Mouse (Mus musculus): ENCODE results near the gene St5. TPM values are rescaled to one million over a fixed set of nuclear protein-coding genes. Genes with fewer than 3 reads are reported as not detected.

The St5 gene
- polyA plus RNA-seq, 1 experiment: 123 TPM

DNA sequence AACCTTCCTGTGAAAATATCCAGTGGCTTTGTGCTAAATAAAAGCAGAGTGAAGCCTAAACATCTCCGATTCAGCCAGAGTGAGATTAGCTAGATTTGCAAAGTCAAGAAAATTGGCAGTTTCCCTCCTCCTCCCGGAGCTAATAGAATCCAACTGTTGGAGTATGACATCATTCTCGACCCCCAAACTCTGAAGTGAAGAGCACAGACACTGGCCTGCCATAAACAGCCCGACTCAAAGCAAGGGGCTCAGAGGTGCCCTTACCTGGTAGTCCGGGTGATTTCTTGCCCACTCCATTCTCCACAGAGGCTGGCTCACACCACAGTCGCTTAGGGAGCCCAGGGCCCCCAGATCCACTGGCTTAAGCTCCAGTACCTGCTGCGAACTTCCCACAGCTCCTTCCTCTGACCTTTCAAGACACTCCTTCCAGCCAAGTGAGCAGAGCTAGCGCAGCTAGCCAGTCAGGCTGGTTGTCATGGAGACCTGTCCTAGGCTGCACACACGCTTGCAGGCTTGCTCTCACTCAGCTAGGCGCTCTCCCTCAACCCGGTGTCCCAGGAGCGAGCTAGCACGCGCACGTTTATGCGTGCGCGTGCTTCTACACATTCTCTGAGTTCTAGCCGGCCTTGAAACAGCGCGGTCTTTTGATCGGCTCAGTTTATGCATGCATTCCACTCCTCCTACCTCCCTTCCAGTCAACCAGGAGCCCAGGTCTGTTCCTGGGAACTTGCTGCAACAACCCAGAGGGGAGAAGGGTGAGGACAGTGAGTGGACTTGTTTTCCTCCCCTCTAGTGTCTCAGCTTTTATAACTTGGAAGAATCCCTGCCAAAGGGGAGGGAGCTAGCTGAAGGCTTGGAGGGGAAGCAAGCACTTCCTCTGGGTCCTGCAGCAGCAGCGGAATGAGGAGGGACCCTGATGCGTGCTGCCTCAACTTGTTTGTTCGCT lies 87.1 kb downstream of the St5 start:
- TF ChIP-seq POLR2A (IDR thresholded peaks at IDR 0.05; ENCODE audit: borderline replicate concordance, extremely low read depth, low read depth, low read length) (peak; percentile 71; the same call in 1 of the 2 replicates), CTCF (IDR thresholded peaks at IDR 0.05; ENCODE audit: insufficient read depth, low read length) (no peak)
- peaks cover 25% of the 10 kb centered on the region for H3K4me1 ChIP-seq (ENCODE audit: control insufficient read depth, insufficient read depth, low read length)
- peak; percentile 62 for DNase-seq
- 4% methylated on average over 25 of the region's 25 CpGs for WGBS
- peak overlapping the region; percentile 79 for H3K4me3 ChIP-seq (replicated peaks; ENCODE audit: extremely low read depth, low read depth, low read length)

DNA sequence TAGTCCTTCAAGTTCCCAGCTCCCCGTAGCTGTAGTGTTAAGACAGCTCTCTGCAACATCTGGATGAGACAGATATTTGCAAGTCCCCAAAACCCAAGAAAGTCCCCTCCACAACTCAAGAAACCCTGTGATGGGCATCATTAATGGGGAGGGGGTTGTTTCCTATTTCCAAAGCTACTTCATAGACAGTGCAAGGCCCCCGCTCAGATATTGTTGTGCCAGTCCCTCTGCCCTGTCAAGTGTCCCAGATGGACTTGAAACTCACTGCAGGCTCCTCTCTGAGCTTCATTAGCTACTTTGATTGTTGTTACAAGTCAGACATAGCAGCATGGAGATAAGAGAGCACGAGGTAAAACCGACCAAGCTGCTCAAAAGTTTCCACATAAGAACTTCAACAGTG lies 87.8 kb downstream of the St5 start:
- peaks cover 22% of the 10 kb centered on the region for H3K4me1 ChIP-seq (ENCODE audit: control insufficient read depth, insufficient read depth, low read length)
- WGBS: 22% methylated on average over 4 of the region's 4 CpGs
- H3K4me3 ChIP-seq (replicated peaks; ENCODE audit: extremely low read depth, low read depth, low read length): peak overlapping the region; percentile 79
- TF ChIP-seq CTCF (IDR thresholded peaks at IDR 0.05; ENCODE audit: insufficient read depth, low read length): no peak
- no peak for TF ChIP-seq POLR2A (IDR thresholded peaks at IDR 0.05; ENCODE audit: borderline replicate concordance, extremely low read depth, low read depth, low read length)
- no peak for DNase-seq

DNA sequence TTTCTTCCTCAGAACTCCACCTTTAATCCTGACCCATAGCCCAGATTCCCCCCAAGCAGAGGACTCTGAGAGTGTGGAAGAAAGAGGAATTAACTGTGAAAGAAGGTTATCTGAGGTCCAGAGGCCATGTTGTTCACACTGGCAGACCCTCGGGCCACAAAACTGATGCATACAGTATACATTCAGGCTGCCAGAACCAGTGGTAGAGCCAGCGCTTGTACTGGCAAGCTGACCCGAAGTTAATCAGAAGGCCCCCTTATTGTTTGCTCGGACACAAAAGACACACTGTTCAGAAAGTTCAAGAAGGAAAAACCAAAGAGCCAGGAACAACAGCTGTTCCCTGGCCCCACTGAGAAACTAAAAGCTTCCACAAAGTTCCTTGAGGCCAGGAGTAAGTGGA lies 88.5 kb downstream of the St5 start:
- TF ChIP-seq POLR2A (IDR thresholded peaks at IDR 0.05; ENCODE audit: borderline replicate concordance, extremely low read depth, low read depth, low read length): no peak
- TF ChIP-seq CTCF (IDR thresholded peaks at IDR 0.05; ENCODE audit: insufficient read depth, low read length): no peak
- no peak for DNase-seq
- 14% methylated on average over 4 of the region's 4 CpGs for WGBS
- H3K4me3 ChIP-seq (replicated peaks; ENCODE audit: extremely low read depth, low read depth, low read length): peak overlapping the region; percentile 79
- H3K4me1 ChIP-seq (ENCODE audit: control insufficient read depth, insufficient read depth, low read length): peaks cover 22% of the 10 kb centered on the region

DNA sequence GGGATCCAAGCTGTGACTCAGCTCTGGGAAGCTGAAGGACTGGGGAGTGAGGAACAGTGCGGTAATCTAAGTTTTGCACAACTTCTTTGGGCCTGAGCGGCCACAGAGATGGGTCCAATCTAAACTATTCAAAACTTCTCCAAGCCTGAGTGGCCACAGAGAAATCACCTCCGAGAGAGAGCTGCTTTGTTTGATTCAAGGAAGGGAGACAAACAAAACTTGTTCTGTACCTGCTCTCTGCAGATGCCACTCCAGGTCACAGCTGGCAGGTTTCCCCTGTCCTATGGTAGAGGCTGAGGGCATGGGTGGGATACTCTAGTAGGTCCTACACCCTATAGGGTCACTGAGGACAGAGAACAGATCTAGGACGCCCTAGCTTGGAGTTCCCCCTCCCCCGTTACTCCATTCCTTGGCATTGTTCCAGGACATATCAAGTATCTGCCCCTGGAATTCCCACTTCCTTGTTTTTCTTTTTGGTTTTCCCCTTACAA lies 89.8 kb downstream of the St5 start:
- TF ChIP-seq POLR2A (IDR thresholded peaks at IDR 0.05; ENCODE audit: borderline replicate concordance, extremely low read depth, low read depth, low read length): no peak
- no peak for TF ChIP-seq CTCF (IDR thresholded peaks at IDR 0.05; ENCODE audit: insufficient read depth, low read length)
- DNase-seq: peak; percentile 54
- WGBS: 24% methylated on average over 5 of the region's 5 CpGs
- peaks cover 34% of the 10 kb centered on the region for H3K4me1 ChIP-seq (ENCODE audit: control insufficient read depth, insufficient read depth, low read length)
- H3K4me3 ChIP-seq (replicated peaks; ENCODE audit: extremely low read depth, low read depth, low read length): peak overlapping the region; percentile 62

DNA sequence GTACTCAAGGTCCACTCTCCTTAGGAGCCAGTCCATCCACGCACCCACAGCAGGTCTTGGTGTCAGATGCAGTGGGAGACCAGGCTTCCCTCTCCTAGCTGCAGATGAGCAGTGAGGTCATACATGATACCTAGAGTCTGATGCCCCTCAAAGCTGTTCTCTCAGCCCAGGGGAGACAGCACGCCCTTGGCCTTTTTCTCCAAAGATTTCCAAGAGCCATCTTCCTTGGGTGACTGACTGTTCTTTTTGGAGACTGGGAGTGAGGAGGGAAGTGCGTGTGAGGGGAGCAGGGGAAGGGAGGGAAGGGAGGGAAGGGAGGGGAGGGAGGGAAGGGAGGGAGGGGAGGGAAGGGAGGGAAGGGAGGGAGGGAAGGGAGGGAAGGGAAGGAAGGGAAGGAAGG lies 90.4 kb downstream of the St5 start:
- peaks cover 37% of the 10 kb centered on the region for H3K4me1 ChIP-seq (ENCODE audit: control insufficient read depth, insufficient read depth, low read length)
- 76% methylated on average over 3 of the region's 3 CpGs for WGBS

DNA sequence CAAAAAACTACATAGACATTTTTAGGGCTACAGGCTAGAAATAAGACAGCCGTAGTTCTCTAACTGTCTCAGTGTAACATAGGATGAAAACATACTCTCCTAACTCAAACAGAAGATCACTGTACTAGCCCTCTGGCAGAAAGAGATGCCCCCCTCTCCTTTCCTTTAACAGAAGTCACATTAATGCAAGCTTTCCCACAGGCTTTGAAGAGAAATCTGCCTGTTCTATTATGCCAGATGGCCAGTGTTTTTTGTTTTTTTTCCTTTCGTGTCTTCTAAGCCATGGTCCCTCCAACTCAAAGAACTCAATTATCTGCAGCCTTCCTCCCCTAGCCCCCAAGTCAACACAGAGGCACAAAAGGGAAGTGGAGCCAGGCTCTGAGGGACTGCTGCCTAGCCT lies 90.9 kb downstream of the St5 start:
- Histone ChIP-seq H3K4me1 (ENCODE audit: control insufficient read depth, insufficient read depth, low read length) (peaks cover 38% of the 10 kb centered on the region), H3K4me3 (replicated peaks; ENCODE audit: extremely low read depth, low read depth, low read length) (no peak overlapping the region)
- DNase-seq: no peak
- WGBS: 55% methylated on average over 2 of the region's 2 CpGs
- TF ChIP-seq POLR2A (IDR thresholded peaks at IDR 0.05; ENCODE audit: borderline replicate concordance, extremely low read depth, low read depth, low read length): no peak
- no peak for TF ChIP-seq CTCF (IDR thresholded peaks at IDR 0.05; ENCODE audit: insufficient read depth, low read length)

More for the DNA sequence above, 90.4 kb downstream of the St5 start:
- H3K4me3 ChIP-seq (replicated peaks; ENCODE audit: extremely low read depth, low read depth, low read length): peak overlapping the region; percentile 19
- TF ChIP-seq CTCF (IDR thresholded peaks at IDR 0.05; ENCODE audit: insufficient read depth, low read length) (no peak), POLR2A (IDR thresholded peaks at IDR 0.05; ENCODE audit: borderline replicate concordance, extremely low read depth, low read depth, low read length) (no peak)
- no peak for DNase-seq

DNA sequence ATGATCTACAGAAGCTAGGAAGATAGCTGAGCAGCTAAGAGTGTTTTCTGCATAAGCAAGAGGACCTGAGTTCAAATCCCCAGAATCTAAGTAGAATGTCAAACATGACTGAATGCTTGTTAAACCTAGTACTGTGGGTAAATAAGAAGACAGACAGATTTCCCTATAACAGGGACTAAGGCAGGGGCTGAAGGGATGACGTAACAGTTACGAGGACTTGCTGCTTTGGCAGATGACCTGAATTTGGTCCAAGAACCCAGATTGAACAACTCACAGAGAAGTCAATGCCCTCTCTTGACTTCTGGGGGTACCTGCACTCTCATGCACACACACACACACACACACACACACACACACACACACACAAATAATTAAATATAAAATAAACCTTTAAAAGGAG lies 93.1 kb downstream of the St5 start:
- no peak for TF ChIP-seq CTCF (IDR thresholded peaks at IDR 0.05; ENCODE audit: insufficient read depth, low read length)
- TF ChIP-seq POLR2A (IDR thresholded peaks at IDR 0.05; ENCODE audit: borderline replicate concordance, extremely low read depth, low read depth, low read length): no peak
- peaks cover 45% of the 10 kb centered on the region for H3K4me1 ChIP-seq (ENCODE audit: control insufficient read depth, insufficient read depth, low read length)
- no peak overlapping the region for H3K4me3 ChIP-seq (replicated peaks; ENCODE audit: extremely low read depth, low read depth, low read length)
- DNase-seq: no peak
- WGBS: 40% methylated on average over 2 of the region's 2 CpGs

DNA sequence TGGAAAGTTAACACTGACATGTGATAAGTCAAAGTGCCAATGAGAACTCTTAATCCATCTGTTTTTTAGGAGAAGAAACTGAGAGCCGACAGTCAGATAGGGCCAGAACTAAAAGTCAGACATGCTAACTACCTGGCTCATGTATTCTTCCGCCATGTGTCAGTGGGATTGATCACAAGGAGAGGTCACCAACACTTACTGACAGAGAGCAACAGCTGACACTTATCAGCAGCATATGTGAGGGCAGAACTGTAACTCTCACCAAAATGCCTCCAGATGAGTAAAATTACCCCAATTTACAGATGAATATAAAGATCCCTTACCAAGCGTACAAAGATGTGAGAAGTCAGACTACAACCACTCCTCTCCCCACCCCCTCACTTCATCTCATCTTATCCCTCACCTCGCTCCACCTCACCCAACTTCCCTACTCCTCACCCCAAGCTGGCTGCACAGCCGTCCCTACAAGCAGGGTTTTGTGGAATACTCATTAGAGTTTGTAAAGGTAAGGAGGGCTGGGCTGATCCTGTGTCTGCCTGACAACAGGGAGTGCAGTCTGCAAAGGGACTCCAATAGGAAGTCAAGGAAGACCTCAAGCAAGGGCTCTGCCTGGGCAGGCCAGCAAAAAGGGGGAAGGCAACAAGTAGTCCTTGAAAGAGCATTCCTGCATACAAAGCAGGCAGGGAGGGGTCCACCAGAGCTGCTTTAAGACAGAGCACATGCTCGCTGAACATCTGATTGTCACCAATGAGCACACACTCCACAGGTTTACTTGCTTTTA lies 93.7 kb downstream of the St5 start:
- no peak for DNase-seq
- TF ChIP-seq CTCF (IDR thresholded peaks at IDR 0.05; ENCODE audit: insufficient read depth, low read length) (no peak), POLR2A (IDR thresholded peaks at IDR 0.05; ENCODE audit: borderline replicate concordance, extremely low read depth, low read depth, low read length) (no peak)
- WGBS: 51% methylated on average over 6 of the region's 6 CpGs
- Histone ChIP-seq H3K4me1 (ENCODE audit: control insufficient read depth, insufficient read depth, low read length) (peaks cover 46% of the 10 kb centered on the region), H3K4me3 (replicated peaks; ENCODE audit: extremely low read depth, low read depth, low read length) (no peak overlapping the region)

DNA sequence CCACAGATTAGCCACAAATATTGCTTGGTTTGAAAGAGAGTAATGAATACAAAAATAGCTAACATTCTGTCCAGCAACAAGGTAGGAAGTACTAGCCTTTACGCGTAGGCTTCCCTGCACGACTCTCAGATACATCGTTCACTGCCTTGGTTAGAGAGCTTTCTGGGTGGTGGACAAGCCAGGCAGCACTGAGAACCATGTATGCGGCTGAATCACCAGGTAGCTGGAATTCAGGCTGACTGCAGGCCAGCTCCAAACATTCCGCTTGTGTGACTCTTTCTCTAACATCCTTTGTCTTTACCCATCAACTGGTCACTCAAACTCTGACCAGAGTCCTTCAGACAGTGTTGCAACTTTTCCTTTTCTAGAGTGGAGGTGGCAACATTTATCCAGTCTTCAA lies 94.6 kb downstream of the St5 start:
- WGBS: 55% methylated on average over 6 of the region's 6 CpGs
- TF ChIP-seq POLR2A (IDR thresholded peaks at IDR 0.05; ENCODE audit: borderline replicate concordance, extremely low read depth, low read depth, low read length): no peak
- no peak for TF ChIP-seq CTCF (IDR thresholded peaks at IDR 0.05; ENCODE audit: insufficient read depth, low read length)
- peaks cover 46% of the 10 kb centered on the region for H3K4me1 ChIP-seq (ENCODE audit: control insufficient read depth, insufficient read depth, low read length)
- DNase-seq: no peak
- no peak overlapping the region for H3K4me3 ChIP-seq (replicated peaks; ENCODE audit: extremely low read depth, low read depth, low read length)
